Mouse (Mus musculus) liver, embryonic 15.5 days (tissue): ENCODE measurements around the gene Tuba1b. TPM values are rescaled to one million over a fixed set of nuclear protein-coding genes. Genes with fewer than 3 reads are reported as not detected.

ENCODE experiments used
- polyA plus RNA-seq: library from polyadenylated mRNA; unstranded; fragments of >200 nt; fragmentation: Nextera tagmentation; extraction: Ambion mirVana; gene quantifications from 2 replicates; pipeline ENCODE4 v1.2.1, GENCODE M21; 2015

Tuba1b gene
- polyA plus RNA-seq, 1 experiment from 2014 or later = 1,053 TPM

Other genes with a start within 250 kb of the Tuba1b start
- gene Ccdc65, start 226.4 kb downstream of the Tuba1b start, polyA plus RNA-seq = not detected in 2 replicates
- gene Fkbp11, start 206.4 kb downstream of the Tuba1b start, polyA plus RNA-seq = 156 and 176 TPM in 2 replicates
- gene Arf3, start 171.4 kb downstream of the Tuba1b start, polyA plus RNA-seq = 11.7 and 14.3 TPM in 2 replicates
- not detected in 2 replicates for gene Wnt10b, start 156.4 kb downstream of the Tuba1b start, polyA plus RNA-seq
- not detected in 2 replicates for gene Wnt1, start 144.7 kb downstream of the Tuba1b start, polyA plus RNA-seq
- gene Ddn, start 125.1 kb downstream of the Tuba1b start, polyA plus RNA-seq = not detected in 2 replicates
- gene Prkag1, start 103.0 kb downstream of the Tuba1b start, polyA plus RNA-seq = 94.1 and 95.7 TPM in 2 replicates
- gene Kmt2d, start 63.4 kb downstream of the Tuba1b start, polyA plus RNA-seq = 3.7 and 4.2 TPM in 2 replicates
- gene Rhebl1, start 40.0 kb downstream of the Tuba1b start, polyA plus RNA-seq = 2.9 and 3.0 TPM in 2 replicates
- gene Dhh, start 36.0 kb downstream of the Tuba1b start, polyA plus RNA-seq = 0.08 and 0.12 TPM in 2 replicates
- 4.7 and 4.8 TPM in 2 replicates for gene Lmbr1l, start 16.3 kb downstream of the Tuba1b start, polyA plus RNA-seq
- gene Gm49450, start 19.0 kb upstream of the Tuba1b start, polyA plus RNA-seq = not detected in 2 replicates
- gene Tuba1a, start 19.1 kb upstream of the Tuba1b start, polyA plus RNA-seq = 71.7 and 75.1 TPM in 2 replicates
- 271 and 291 TPM in 2 replicates for gene Tuba1c, start 95.3 kb upstream of the Tuba1b start, polyA plus RNA-seq
- 0.83 and 1.2 TPM in 2 replicates for gene Prph, start 120.6 kb upstream of the Tuba1b start, polyA plus RNA-seq
- 14.6 and 15.9 TPM in 2 replicates for gene Troap, start 140.0 kb upstream of the Tuba1b start, polyA plus RNA-seq
- not detected in 2 replicates for gene C1ql4, start 153.3 kb upstream of the Tuba1b start, polyA plus RNA-seq
- gene Dnajc22, start 158.6 kb upstream of the Tuba1b start, polyA plus RNA-seq = 18.1 and 21.5 TPM in 2 replicates
- 6.7 and 7.7 TPM in 2 replicates for gene Spats2, start 191.4 kb upstream of the Tuba1b start, polyA plus RNA-seq